Mouse (Mus musculus) central nervous system, embryonic 18 days (tissue): ENCODE results near the gene Hexb. TPM values are rescaled to one million over a fixed set of nuclear protein-coding genes. Genes with fewer than 3 reads are reported as not detected.

Experiments used
- polyA plus RNA-seq: library from polyadenylated mRNA; depleted of rRNA; stranded (reverse); fragments of >200 nt; gene quantifications from 2 replicates; pipeline ENCODE4 v1.2.3, GENCODE M21; 2012; rRNA removed

Gene Hexb
- polyA plus RNA-seq = 36.9 and 38.6 TPM in 2 replicates

DNA sequence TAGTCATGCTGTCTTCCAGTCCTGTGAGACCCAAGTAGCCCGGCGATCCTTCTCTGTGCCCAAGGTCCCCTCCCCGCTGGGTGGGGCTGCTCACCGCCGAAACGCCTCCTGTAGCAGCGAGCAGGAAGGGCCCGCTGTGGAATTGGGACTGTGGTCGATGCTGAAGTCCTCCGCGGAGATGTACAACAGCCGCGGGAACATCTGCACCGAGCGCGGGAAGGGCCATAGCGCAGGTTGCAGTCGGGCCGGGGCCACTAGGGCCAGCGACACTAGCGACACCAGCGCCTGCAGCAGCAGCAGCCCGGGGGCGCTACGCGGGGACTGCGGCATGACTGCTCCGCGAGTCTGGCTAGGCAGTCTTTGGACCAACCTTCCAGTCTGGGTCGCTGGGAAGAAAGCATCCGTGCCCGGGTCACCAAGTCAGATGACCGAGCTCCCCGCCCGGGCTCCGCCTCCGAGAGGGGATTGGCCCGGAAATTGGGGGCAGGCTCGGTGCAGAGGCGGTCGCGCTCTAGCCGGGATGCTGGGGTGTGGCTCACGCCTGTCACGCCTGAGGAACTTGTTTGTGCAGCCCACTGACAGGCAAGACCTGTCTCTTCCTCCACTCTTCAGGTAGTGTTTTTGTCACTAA lies at the start of gene Hexb:
Hexb (minus strand) TSS at position 426 of the 631 bp plus-strand sequence.

GRCm38 (mm10) chr13:97240965-97241786 lies 43.0 kb upstream of the Hexb start, which contains the start of gene Enc1:
TSS of gene Enc1 (plus strand) at chr13:97241105.

DNA sequence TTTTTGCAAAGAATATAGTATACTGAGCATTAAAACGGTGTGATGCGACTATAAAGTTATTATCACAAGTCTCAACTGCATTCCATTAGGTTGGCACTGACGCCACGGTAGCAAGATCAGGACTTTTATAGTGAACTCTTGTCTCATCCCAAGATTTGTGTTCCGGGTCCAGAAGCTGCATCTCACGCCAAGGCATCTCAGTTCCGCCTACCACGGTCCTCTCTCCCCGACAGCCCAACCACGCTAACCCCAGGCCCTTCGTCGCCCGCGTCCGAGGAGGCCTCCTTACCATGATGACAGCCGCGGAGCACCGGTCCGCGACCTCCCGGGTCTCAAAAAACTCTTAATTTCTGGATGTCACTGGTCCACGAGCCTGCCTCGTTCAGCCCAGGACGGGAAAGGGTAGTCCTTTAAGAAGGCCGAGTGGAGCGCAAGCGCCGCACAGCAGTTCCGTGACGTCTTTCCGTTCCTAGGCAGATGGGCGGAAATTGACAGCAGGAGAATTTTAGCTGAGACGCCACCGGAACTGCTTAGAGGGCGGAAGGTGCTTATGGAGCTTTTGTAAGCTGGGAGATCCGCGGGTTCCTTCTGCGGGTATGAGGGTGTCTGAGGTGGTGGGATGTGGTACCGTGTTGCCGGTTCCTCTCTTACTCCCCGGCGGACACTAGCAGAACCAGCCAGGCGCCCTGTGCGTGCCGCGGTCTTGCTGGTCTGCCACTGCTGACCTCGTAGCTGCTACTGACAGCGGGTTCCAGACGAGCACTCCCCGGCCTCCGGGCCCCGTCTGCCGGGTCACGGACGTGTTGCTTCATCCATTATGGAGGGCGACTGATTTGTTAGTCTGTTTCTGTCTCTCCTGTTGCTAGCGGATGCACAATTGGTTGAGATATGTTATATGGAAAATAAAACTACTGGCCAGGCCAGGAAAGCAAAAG lies 60.4 kb downstream of the Hexb start, which contains the start of the genes Gfm2 and Nsa2:
Gfm2 (plus strand) TSS at position 472 of the 935 bp plus-strand sequence.
Nsa2 (minus strand) TSS at position 472 of the 935 bp plus-strand sequence.

Other genes with a start within 250 kb of the Hexb start
- not detected in 2 replicates for gene 1700029F12Rik, start 164.0 kb downstream of the Hexb start, polyA plus RNA-seq
- 18.7 and 21.0 TPM in 2 replicates for gene Fam169a, start 131.1 kb downstream of the Hexb start, polyA plus RNA-seq
- gene Gm6169, start 99.1 kb downstream of the Hexb start, polyA plus RNA-seq = 0.45 and 0.47 TPM in 2 replicates
- gene Gfm2, start 60.4 kb downstream of the Hexb start, polyA plus RNA-seq = 29.9 and 33.7 TPM in 2 replicates
- 79.6 and 83.8 TPM in 2 replicates for gene Nsa2, start 60.4 kb downstream of the Hexb start, polyA plus RNA-seq
- gene Enc1, start 42.7 kb upstream of the Hexb start, polyA plus RNA-seq = 319 and 378 TPM in 2 replicates